Mouse (Mus musculus) mesoderm, embryonic 11.5 days (tissue): ENCODE measurements around the gene Stk17b.
"Not testable (repeated sequence)": the region's sequence is repeated elsewhere in the genome, so short reads cannot be mapped to it uniquely, and the experiment has no call there.

Experiments
- DNase-seq: peaks from one replicate; pipeline ENCODE4 v3.0.0-alpha.2; 2012; ENCODE audit warnings: low read depth, low spot score

Gene Stk17b

GRCm38 (mm10) chr1:53782079-53782478, 2.9 kb downstream of the Stk17b start:
- no peak for DNase-seq

- no peak for DNase-seq
Observed at GRCm38 (mm10) chr1:53781311-53781710, 3.7 kb downstream of the Stk17b start.

- DNase-seq: no peak
Observed at GRCm38 (mm10) chr1:53776176-53776905, 8.7 kb downstream of the Stk17b start.

- no peak for DNase-seq
Observed at GRCm38 (mm10) chr1:53775545-53775944, 9.5 kb downstream of the Stk17b start.

- no peak for DNase-seq
Observed at GRCm38 (mm10) chr1:53775036-53775435, 10.0 kb downstream of the Stk17b start.

- no peak for DNase-seq
Observed at GRCm38 (mm10) chr1:53774571-53774970, 10.5 kb downstream of the Stk17b start.

GRCm38 (mm10) chr1:53773994-53774393, 11.0 kb downstream of the Stk17b start:
- no peak for DNase-seq

- DNase-seq: no peak
Observed at GRCm38 (mm10) chr1:53772967-53773366, 12.1 kb downstream of the Stk17b start.

GRCm38 (mm10) chr1:53771476-53771875, 13.5 kb downstream of the Stk17b start:
- no peak for DNase-seq

- DNase-seq: no peak
Observed at GRCm38 (mm10) chr1:53766112-53766511, 18.9 kb downstream of the Stk17b start.

GRCm38 (mm10) chr1:53757316-53757715, 27.7 kb downstream of the Stk17b start:
- no peak for DNase-seq

- DNase-seq: not testable (repeated sequence)
Observed at GRCm38 (mm10) chr1:53753501-53753900, 31.5 kb downstream of the Stk17b start.

GRCm38 (mm10) chr1:53751144-53751543, 33.9 kb downstream of the Stk17b start:
- no peak for DNase-seq

GRCm38 (mm10) chr1:53750697-53751096, 34.3 kb downstream of the Stk17b start:
- not testable (repeated sequence) for DNase-seq

- DNase-seq: not testable (repeated sequence)
Observed at GRCm38 (mm10) chr1:53749881-53750385, 35.1 kb downstream of the Stk17b start.

GRCm38 (mm10) chr1:53748571-53748970, 36.5 kb downstream of the Stk17b start:
- DNase-seq: no peak

GRCm38 (mm10) chr1:53746001-53746400, 39.0 kb downstream of the Stk17b start:
- no peak for DNase-seq

- DNase-seq: no peak
Observed at GRCm38 (mm10) chr1:53741742-53742458, 43.1 kb downstream of the Stk17b start.

- no peak for DNase-seq
Observed at GRCm38 (mm10) chr1:53740777-53741336, 44.2 kb downstream of the Stk17b start.

- not testable (repeated sequence) for DNase-seq
Observed at GRCm38 (mm10) chr1:53740077-53740776, 44.8 kb downstream of the Stk17b start.

GRCm38 (mm10) chr1:53736583-53736982, 48.4 kb downstream of the Stk17b start:
- DNase-seq: no peak
